Mouse (Mus musculus) layer of hippocampus, adult 6 months (tissue): Measurements from ENCODE around the gene Olfr632. TPM values are rescaled to one million over a fixed set of nuclear protein-coding genes. Genes with fewer than 3 reads are reported as not detected.

Source experiments
- long read RNA-seq, 2 experiments: library from polyadenylated mRNA; unstranded; transcript quantifications; one replicate each; pipeline ENCODE4 v2.0.0; 2019 to 2020
- polyA plus RNA-seq: library from polyadenylated mRNA; unstranded; fragments of <200 nt; fragmentation: Nextera tagmentation; gene quantifications from 2 replicates; pipeline ENCODE4 v1.2.3, GENCODE M21; 2021

The Olfr632 gene
- polyA plus RNA-seq = not detected in 2 replicates
- long read RNA-seq, experiment 1 = 0 reads
- long read RNA-seq, experiment 2 = 0 reads

GRCm38 (mm10) chr7:103934264-103934663, at the start of gene Olfr632:
Gene Olfr632 (plus strand): TSS chr7:103934347.

GRCm38 (mm10) chr7:103886152-103886551, 48.0 kb upstream of the Olfr632 start, which contains the start of gene Olfr66:
Gene Olfr66 (minus strand): TSS chr7:103886252.

GRCm38 (mm10) chr7:103894385-103894784, 39.8 kb upstream of the Olfr632 start, which contains the start of gene Olfr64:
Gene Olfr64 (minus strand): TSS chr7:103894485.

GRCm38 (mm10) chr7:103903187-103903586, 31.0 kb upstream of the Olfr632 start, which contains the start of gene Olfr65:
Gene Olfr65 (plus strand): TSS chr7:103903487.

DNA sequence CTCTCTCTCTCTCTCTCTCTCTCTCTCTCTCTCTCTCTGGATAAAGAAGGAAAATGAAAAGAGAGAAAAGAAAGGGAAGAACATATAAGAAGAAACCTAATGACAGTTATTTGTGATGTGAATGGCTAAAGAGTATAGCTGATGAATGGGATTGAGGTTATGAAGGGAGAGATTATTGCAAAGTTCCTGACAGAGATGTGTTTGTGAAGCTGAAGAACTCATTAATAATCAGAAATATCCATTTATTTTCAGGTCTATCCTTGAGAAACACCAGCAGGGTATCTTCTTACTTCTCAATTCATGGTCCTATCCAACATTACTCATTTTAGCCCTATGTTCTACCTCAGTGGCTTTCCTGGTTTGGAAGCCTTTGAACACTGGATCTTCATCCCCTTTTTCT, 5.6 kb upstream of the Olfr632 start, which contains the start of gene Olfr631:
Gene Olfr631 (plus strand): TSS at position 301 of the 400 bp plus-strand sequence.

GRCm38 (mm10) chr7:103944137-103944536, 10.0 kb downstream of the Olfr632 start, which contains the start of gene Olfr633:
Gene Olfr633 (plus strand): TSS chr7:103944437.

GRCm38 (mm10) chr7:103970852-103971251, 36.7 kb downstream of the Olfr632 start, which contains the start of gene Olfr635:
Gene Olfr635 (plus strand): TSS chr7:103971152.

Other genes starting within 250 kb of the Olfr632 start
- not detected in 2 replicates for gene Olfr243, start 219.7 kb upstream of the Olfr632 start, polyA plus RNA-seq
- gene Olfr628, start 204.0 kb upstream of the Olfr632 start, polyA plus RNA-seq = not detected in 2 replicates
- not detected in 2 replicates for gene Olfr629, start 189.4 kb upstream of the Olfr632 start, polyA plus RNA-seq
- not detected in 2 replicates for gene Olfr630, start 177.0 kb upstream of the Olfr632 start, polyA plus RNA-seq
- not detected in 2 replicates for gene Olfr69, start 162.8 kb upstream of the Olfr632 start, polyA plus RNA-seq
- not detected in 2 replicates for gene Olfr68, start 154.6 kb upstream of the Olfr632 start, polyA plus RNA-seq
- not detected in 2 replicates for gene Olfr67, start 142.5 kb upstream of the Olfr632 start, polyA plus RNA-seq
- gene Hbb-bt, start 120.4 kb upstream of the Olfr632 start, polyA plus RNA-seq = 0.80 and 2.0 TPM in 2 replicates
- gene Hbb-bs, start 106.3 kb upstream of the Olfr632 start, polyA plus RNA-seq = 6.5 and 12.6 TPM in 2 replicates
- gene Hbb-bh2, start 93.8 kb upstream of the Olfr632 start, polyA plus RNA-seq = not detected in 2 replicates
- not detected in 2 replicates for gene Hbb-bh1, start 91.2 kb upstream of the Olfr632 start, polyA plus RNA-seq
- not detected in 2 replicates for gene Hbb-y, start 81.1 kb upstream of the Olfr632 start, polyA plus RNA-seq
- gene Olfr66, start 48.1 kb upstream of the Olfr632 start, polyA plus RNA-seq = not detected in 2 replicates
- gene Olfr64, start 39.9 kb upstream of the Olfr632 start, polyA plus RNA-seq = not detected in 2 replicates
- not detected in 2 replicates for gene Olfr65, start 30.9 kb upstream of the Olfr632 start, polyA plus RNA-seq
- not detected in 2 replicates for gene Olfr631, start 5.5 kb upstream of the Olfr632 start, polyA plus RNA-seq
- not detected in 2 replicates for gene Olfr633, start 10.1 kb downstream of the Olfr632 start, polyA plus RNA-seq
- gene Olfr635, start 36.8 kb downstream of the Olfr632 start, polyA plus RNA-seq = not detected in 2 replicates
- gene Olfr638, start 64.4 kb downstream of the Olfr632 start, polyA plus RNA-seq = not detected in 2 replicates
- not detected in 2 replicates for gene Olfr639, start 83.0 kb downstream of the Olfr632 start, polyA plus RNA-seq
- not detected in 2 replicates for gene Olfr640, start 91.2 kb downstream of the Olfr632 start, polyA plus RNA-seq
- not detected in 2 replicates for gene Olfr641, start 101.1 kb downstream of the Olfr632 start, polyA plus RNA-seq
- gene Olfr642, start 118.3 kb downstream of the Olfr632 start, polyA plus RNA-seq = not detected in 2 replicates
- gene 4930516K23Rik, start 127.1 kb downstream of the Olfr632 start, polyA plus RNA-seq = not detected in 2 replicates
- gene Olfr644, start 137.5 kb downstream of the Olfr632 start, polyA plus RNA-seq = not detected in 2 replicates
- not detected in 2 replicates for gene Olfr645, start 151.1 kb downstream of the Olfr632 start, polyA plus RNA-seq
- gene Olfr646, start 170.5 kb downstream of the Olfr632 start, polyA plus RNA-seq = not detected in 2 replicates
- gene Ubqln5, start 195.5 kb downstream of the Olfr632 start, polyA plus RNA-seq = not detected in 2 replicates
- gene Olfr643, start 203.1 kb downstream of the Olfr632 start, polyA plus RNA-seq = not detected in 2 replicates
- gene Ubqln3, start 208.9 kb downstream of the Olfr632 start, polyA plus RNA-seq = not detected in 2 replicates
- gene Ubqlnl, start 216.2 kb downstream of the Olfr632 start, polyA plus RNA-seq = not detected in 2 replicates
- not detected in 2 replicates for gene Olfm5, start 230.5 kb downstream of the Olfr632 start, polyA plus RNA-seq
- gene Olfr648, start 249.0 kb downstream of the Olfr632 start, polyA plus RNA-seq = not detected in 2 replicates